Mouse (Mus musculus): ENCODE data around the gene Dglucy.

DNA sequence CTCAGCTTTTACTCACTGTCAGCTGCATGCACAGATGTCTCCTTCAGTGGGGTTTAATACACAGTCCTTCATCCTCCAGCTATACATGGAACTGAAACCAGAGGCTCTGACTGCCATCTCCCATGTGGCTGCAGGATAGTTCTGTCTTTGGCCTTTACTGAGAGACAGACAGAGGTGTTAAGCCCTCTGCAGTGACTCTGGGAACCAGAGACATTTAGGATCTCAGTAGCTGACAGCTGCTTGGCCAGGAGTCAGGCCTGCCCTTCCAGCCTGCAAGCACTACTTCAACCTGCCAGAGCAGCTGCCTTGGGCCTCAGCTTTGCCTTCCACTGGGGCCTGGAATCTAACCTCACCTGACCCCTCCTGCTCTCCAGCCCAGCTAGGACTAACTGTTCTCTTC is 41.1 kb downstream of the Dglucy start:
- TF ChIP-seq CTCF (IDR thresholded peaks at IDR 0.05; ENCODE audit: borderline replicate concordance, extremely low read depth, insufficient read depth, insufficient read length) (no peak), POLR2A (IDR thresholded peaks at IDR 0.05; ENCODE audit: borderline replicate concordance, extremely low read depth, insufficient read depth, insufficient read length, poor library complexity, severe bottlenecking) (no peak)
